Mouse (Mus musculus) kidney, postnatal 4 days (tissue): Measurements from ENCODE around the gene Iffo2.

Experiments
- DNase-seq, 2 experiments: peaks; one replicate each; pipeline ENCODE4 v3.0.0; 2021; ENCODE audit warnings: mixed read lengths in 2 of 2

The Iffo2 gene

DNA sequence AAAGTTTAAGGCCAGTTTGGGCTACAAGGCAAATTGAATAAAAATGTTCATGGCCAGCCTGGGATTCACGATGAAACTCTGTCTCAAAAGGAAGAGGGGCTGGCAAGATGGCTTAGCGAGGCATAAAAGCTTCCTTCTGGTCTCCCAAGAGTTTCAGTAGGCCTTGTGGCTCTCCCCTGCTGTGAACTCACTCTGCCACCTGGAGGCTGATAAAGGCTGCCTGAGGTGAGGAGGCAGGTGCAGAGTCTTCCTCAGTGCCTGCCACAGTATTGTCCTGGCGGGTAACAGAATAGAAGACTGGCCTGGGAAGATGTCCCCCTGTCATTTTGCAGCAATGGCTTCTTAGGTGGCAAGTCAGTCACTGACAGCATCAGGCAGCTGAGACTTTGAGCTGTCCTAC, 52.6 kb downstream of the Iffo2 start:
- no peak for DNase-seq

DNA sequence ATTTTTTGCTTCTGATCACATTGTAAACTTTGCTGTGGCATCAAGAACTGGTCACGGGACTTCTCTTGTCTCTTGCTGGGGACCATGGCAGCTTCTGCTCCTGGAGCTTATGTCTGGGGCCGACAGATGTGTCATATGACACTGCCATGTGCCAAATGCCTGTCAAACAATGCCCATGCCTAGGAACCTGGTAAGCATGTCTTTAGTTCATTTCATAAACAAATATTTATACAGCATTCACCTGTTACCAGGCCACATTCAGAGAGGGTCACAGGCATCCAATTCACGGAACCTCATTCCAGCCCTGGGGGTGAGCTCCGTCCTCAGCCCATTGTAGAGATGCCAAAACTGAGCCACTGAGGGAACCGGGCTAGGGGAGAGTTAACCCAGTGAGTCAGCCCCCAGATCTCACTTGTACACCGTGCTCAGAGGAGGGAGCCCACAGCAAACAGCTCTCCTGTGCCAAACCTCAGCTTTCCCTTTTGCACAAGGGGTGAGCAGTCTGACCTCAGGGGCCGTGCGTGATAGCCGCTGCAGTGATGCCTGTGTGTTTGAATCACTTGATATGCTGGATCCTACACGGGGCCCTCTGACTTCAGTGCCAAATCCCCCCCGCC, 53.4 kb downstream of the Iffo2 start:
- no peak for DNase-seq

DNA sequence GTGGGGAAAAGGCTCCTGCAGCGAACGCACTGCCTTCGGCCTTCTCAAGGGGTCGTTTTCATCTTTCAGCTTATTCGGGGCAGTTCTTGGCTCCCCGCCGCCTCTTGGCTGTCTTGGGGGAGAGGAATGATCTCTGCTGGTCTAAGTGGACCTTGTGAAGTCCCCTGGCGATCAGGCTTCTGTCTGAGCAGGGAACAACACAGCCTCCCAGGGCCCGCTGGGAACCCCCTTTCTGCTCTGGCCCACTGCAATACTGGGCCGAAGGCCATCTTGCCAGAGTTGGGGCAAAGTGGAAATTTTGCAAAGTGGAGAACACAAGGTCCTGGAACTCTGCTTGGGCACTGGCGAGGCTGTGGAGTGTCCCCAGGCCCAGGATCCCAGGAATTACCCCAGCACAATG, 54.4 kb downstream of the Iffo2 start:
- peak; percentile 39 to 57 for DNase-seq

DNA sequence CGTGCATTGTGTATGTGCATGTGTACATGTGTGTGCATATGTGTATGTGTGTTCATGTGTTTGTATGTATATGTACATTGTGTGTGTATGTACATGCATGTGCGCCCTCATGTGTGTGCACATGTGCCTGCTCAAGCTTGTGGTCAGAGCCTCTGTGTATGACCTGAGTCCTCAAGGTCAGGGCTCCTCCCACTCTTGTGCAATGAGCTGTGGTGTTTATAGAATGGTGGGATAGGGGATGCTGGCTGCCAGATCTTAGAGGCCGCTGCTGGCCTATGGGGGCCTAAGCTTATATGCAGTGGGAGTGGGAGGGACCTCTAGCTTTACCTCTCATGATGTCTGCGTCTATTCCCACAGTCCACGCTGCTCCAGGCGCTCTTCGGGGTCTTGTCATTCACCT, 55.4 kb downstream of the Iffo2 start:
- peak; percentile 39 to 42 for DNase-seq

DNA sequence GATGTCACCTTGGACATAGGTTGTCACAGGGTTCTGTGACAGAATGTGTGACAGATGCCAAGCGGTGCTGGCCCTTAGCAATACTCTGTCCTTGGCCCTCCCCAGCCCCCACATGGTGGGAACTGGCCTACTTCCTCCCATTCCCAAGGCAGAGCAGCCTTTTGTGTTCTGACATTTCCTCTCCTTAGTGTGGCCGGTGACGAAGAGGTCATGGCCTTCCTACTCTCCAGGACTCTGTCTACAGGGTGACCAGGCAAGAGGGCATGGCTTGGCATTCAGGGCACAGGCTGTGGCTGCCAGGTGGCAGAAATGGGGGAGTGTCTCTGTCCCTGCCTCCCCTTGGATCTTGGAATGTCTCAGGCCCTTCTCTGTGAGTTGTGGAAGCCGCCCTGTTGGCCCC, 57.0 kb downstream of the Iffo2 start:
- peak; percentile 55 to 69 for DNase-seq

DNA sequence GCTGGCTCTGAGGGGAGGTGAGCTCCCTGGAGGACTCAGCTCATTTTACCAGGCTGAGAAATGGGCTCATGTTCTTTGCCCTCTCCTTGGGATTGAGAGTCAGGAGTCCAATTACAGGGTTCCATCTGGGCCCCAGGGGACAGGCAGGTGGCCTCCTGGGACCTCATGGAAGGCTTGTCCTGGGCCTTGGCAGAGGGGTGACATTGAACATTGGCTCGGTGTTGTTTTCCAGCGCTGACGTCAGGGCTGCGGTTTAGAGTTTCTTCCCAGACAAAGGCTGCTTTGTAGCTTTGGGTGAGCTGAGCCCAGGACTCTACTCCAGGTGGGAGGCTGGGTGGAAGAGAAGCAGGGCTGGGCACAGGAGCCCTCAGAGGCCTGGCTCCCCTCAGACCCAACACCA, 57.4 kb downstream of the Iffo2 start:
- no peak for DNase-seq

DNA sequence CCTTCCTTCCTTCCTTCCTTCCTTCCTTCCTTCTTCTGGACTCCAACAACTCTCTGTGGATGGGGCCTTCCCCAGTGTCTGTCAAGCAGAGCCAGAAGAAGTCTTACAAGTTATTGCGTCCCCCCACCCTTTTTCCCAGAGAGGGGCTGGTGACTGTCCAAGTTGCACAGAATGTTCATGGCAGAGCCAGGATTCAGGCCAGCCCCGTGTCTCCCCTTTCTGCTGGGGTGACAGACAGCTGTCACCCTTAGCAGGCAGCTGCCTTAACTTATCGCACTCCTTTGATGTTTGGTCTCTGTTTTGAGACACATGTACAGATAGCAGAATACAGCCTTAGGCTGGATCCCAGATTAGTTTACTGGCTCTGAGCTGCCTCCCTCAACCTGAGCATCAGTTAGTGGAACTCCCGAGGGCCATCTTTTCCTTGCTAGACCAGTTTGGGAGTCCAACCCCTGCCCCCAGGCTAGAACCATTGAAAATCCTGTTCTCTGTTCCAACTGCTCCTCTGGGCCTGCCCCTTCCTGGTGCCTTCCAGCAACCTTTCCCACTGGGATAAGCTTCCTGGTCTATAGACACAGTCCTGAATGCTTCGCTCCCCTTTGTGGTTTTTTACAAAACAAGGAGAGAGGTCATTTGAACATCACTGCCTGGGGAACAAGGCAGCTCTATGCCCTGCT, 59.1 kb downstream of the Iffo2 start:
- no peak for DNase-seq

DNA sequence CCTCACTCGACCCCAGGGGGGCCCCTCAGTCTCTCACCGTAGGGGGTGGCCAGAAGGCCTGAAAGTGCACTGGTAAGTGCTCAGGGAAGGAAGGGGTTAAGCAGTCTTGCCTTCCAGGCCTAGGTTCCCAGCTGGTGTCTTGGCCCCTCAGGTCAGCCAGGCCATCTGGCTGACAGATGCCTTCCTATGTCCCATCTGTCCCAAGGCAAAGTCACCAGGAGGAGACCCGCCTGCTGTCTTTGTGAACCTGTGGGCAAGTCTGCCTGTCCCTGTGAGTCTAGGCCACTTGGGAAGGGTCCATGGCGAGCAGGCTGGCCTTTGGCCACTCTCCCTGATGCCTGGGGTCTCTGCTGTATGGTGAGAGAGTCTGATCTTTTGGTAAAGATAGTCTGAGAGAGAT, 60.1 kb downstream of the Iffo2 start:
- no peak for DNase-seq

DNA sequence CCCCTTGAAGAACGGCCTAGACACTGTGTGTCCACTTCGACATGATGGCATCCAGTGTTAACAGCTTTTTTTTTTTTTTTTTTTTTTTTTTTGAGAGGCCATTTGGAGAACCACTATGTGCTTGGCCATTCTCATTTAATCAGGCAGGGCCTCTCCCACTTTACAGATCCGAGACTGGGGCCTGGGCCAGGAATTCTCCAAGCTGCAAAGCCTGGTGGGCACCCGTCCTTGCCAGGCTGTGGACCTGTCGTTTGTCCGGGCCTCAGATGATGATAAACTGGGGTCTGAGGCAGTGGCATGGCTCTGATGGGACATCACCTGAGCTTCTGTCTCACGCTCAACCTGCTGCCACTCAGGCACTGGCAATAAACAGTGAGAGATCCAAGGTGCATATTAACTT, 62.5 kb downstream of the Iffo2 start:
- DNase-seq, result no peak

DNA sequence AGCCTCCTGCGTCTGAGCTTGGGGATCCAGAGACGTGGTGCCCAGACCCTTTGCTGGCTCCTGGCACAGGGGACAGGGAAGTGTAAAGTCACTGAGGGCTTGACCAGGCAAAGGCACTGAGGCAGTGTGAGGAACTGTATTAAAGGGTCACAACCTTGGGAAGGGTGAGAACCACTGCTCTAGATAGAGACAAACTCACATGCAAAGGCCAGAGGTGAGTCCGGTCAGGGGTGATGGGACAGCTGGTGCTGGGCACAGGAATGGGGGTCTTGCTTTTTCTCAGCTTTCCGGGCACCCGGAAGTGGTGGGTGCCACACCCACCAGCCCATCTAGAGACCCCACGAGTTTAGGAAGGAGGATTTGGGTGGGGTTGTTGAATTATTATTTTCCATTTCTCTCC, 63.0 kb downstream of the Iffo2 start:
- DNase-seq, result no peak

DNA sequence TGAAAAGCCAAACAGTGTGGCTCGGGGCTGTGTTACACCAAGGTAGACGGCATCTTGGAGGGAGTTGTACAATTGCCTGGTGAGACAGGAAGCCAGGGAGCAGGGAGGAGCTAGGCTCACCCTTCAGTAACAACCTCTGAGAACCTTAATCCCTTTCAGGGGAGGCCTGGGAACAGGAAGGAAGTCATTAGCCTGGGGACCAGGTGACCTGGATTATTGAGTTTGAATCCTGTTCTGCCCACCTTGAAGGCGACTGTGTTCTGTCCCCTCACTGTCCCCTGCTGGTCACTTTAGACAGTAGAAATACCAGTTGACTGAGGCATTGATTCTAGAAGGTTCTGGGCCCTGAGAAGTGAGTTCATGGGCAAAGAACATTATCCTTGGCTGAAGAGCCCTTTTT, 63.7 kb downstream of the Iffo2 start:
- DNase-seq, result no peak

DNA sequence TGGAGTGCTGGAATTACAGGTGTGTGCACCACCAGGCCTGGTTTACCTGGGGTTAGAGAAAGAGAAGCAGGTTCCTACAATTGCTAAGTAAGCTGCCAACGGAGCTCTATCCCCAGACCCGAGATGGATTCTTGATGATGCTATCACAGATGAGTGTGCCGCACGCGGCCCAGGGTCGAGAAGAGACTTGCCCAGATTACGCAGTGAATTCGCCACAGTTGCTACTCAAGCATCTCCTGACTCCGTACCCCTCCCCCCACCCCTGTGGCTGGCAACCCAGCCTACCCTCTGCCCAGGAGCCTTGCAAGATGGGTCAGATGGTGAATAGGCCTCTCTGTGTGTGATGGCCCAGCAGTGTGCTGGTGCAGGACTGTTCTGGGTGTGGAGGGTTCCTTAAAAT, 66.4 kb downstream of the Iffo2 start:
- DNase-seq, result no peak

DNA sequence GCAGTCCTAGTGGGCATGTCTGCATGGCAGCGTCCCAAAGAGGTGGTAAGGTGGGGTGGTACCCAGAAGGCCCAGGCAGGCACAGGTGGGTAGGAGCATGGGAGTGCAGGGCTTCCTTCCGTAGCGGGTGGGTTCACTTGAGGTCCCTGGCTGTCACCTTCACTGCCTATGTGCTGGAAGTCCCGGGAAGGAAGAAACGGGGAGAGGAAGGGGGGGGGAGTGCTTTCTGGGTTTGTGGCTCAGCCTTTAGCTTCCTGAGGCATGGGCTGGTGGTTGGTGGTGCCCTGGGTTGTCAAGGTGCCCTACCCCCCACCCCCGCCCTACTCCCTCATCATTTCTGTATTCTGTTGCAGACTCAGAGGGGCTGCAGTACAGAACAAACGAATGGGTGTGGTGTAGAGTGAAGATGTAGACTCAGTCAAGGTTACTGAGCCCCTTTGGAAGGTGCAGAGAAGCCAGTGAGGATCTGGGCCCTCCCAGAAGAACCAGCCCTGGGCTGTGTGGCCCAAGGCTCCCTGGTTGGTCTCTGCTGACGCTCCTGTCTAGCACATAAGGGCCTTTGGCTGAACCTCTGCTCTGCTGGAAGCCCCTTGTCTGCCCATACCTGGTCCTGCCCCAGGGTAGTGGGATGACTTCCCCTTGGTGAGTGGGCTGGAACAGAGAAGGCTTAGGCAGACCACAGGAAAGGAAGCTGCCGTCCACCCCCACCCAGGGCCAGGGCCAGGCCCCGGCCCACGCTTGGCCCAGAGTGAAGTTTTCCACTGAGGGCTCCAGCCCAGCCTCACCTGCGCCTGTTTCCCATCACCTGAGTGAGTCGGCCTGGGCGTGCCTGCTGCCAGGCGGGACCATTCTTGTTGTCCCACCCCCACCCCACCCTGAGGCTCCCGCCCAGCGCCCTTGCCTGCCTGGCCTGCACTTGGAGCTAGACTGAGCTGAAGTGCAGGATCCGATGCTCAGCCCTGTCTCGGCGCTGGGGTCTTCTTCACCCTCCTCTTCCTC, 67.2 kb downstream of the Iffo2 start:
- peak; percentile 25 to 37 for DNase-seq

DNA sequence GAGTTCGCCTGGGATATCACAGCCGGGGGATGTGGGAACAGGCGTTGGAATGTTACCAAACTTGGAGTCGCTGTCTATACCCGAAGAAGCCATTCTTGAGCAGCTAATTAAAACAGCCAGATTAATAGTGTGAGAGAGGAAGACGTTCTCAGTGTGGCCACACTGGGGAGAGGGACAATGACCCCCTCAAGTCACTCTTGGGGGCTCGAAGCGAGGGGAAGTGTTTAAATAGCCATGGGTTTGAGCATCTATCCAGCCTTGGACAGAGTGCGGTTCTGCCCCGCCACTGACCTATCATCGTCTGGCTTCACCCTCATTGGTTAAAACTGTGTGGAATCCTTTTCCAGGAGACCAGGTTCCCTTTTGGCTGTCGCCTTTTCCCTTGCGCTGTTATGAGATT, 68.0 kb downstream of the Iffo2 start:
- peak; percentile 25 to 47 for DNase-seq

DNA sequence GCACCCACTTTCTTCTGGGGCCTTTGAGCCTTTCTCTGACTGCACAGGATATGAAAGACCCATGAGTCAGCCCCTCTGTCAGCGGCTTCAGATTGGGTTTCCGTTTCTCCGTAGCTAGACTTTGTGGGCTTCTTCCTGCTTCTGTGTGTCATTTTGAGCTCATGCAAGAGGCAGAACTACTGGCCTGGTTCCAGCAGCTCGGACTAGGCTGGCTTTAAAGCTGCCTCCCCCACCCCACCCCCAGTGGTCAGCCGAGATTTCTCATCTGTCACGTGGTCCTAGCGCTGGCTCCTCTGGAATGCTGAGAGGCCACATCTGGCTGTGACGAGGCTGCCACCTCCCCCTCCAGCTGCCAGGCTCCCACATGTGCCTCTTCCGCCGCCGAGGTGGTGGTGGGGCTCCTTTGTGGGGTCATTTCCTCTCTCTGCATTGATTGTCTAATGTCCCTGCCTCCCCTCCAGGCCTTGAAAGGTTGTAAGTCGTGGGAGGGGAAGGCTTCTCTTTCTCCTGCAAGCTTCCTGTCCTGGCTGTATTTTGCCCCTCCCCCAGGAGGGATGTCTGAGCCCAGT, 68.7 kb downstream of the Iffo2 start:
- peak; percentile 96 to 98 for DNase-seq

DNA sequence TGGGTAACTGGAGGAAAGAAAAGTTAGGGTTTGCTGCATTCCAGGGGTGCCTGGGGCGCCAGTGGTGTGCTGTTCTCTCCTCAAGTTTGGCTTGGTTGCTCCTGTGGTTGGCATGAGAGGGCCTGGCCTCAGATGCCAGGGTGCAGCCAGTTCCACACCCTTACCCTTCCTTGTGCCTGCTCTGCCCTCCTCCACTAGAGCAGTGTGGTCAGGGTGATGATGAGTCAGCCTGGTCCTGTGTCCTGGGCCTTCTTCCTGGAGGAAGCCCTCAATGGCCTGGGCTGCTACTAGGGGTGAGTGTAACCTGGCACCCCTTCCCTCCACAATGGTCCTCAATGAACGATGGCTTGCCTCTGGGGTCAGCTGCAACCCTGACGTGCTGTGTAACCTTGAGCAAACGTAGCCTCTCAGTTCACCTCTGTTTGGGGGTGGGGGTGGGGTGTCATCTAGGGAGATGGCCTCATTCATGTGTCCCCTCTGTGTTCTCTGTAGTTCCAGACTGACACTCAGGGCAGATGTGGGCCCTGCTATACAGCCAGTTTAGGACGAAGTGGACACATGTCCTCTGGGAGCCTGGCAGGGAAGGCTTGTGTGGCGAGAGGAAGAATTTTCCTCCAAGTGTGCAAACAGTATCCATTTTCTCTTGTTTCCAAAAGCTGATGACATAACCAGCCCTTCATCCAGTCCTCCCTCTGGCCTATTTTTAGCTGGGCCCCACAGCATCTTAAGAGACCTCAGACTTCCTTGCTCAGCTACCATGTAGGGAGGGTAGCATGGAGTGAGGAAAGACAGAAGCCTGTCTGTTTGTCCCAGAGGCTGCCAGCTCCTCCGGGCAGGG, 71.4 kb downstream of the Iffo2 start:
- DNase-seq, result no peak

DNA sequence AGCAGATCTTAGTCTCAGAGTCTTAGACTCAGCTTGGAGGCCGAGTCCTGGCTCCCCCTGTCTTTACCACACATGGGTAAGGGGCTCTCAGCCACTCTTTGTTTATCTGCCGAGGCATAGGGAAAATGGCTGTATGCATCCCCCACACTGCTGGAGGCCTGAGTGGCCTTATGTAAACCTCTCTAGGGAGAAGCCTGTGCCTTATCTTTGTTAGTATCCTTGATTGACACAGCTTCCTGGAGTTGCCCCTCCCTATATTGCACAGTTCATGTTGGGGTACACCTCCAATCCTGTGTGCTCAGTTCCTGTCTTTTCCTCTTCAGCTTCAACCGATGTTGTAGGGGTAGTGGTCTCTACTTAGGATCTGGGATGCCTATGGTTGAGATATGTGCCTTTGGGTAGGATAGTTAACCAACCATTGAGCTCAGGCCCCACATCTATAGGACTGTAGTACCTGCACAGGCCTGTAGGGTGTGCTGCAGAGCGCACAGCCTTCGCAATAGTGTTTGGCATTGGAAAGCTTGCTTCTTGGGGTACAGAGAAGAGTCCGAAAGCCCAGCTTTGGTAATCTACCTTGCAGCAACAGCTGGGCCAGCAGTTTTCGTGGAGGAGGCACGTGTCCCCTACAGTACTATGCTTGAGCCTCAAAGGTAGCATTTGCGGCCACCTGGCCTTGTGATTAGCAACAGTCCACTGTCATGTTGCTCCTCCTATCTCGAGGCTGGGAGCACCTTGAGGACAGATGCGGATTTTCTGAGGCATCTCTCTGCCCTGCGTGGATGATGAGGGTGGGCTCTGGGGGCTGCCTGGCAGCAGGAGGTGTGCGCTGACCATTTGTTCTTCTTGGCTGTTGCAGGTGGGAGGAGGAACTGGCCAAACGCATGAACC, 72.3 kb downstream of the Iffo2 start, which contains the start of gene Gm21969:
TSS of gene Gm21969 (plus strand) at position 830 of the 888 bp plus-strand sequence.
- DNase-seq, result peak; percentile 78 to 80

DNA sequence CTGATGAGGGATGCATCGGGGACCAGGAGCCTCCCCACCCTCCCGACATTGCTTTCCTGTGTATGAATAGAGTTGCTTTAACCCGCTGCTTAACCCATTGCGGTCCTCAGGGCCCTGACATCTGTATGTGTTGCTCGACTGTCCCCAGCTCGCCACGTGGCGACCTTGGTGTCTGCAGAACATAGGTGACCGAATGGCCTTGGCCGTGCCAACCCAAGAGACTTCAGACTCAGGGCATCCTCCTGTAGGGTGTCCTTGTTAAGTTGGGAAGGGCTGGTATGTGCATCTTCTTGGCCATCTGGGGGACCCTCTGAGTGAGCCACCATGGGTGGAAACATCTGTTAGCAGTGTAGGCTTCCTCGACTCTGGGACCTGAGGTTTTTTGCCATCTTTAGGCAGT, 74.9 kb downstream of the Iffo2 start:
- DNase-seq, result no peak

DNA sequence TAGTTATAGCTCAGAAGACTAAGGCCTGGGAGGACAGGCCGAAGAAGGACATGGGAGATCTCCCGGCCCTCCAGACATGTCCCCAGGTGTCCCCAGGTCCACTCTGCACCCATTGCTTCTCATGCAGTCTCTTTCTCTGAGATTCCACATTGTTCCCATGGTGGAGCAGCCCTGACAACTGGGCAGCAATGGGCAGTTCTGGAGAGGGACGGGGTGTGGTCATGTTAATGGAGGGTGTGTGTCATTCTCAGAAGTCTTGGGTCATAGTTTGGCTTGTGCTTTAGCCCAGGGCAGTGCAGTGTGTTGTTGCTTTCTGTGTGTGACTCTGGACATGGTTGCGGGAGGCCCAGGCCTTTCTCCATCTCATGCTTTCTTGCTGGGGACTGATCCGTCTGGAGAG, 76.4 kb downstream of the Iffo2 start:
- no peak for DNase-seq

DNA sequence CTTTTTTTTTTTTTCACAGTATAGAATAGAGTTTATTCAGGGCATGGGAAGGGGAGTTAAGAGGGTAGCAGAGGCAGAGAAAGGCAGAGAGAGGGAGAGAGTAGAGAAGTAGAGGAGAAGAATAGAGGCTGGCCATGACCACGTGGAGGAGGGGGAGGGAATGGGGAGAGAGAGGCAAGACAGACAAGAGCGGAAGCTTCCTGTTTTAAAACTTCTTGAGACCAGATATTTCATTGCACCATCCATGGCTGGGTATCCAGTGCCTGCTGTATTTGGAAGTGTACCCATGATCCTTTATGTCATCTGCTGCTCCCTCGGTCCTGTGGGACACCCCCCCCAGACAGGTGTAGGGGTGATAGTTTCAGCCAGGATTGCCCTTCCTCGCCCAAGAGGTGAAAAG, 78.6 kb downstream of the Iffo2 start:
- DNase-seq, result no peak

DNA sequence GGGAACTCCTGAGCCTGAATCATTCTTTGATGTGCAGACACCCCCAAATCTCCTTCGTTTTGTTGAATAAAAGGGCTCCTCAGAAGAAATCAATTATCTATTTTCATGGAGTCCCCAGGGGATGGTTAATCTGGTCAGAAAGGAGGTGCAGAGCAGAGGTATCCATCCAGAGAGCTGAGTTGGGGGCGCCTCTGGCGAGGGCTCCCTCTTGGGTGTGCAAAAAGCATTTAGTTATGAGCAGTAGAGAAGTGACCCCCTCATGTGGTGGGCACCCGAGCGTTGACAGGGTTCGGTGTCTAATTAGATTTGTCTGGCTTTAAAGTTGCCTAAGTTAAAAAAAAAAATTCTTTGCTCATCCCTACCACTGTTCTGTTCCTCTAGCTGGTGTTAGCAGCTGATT, 80.6 kb downstream of the Iffo2 start:
- DNase-seq, result no peak
